In the genomic region with DNA sequence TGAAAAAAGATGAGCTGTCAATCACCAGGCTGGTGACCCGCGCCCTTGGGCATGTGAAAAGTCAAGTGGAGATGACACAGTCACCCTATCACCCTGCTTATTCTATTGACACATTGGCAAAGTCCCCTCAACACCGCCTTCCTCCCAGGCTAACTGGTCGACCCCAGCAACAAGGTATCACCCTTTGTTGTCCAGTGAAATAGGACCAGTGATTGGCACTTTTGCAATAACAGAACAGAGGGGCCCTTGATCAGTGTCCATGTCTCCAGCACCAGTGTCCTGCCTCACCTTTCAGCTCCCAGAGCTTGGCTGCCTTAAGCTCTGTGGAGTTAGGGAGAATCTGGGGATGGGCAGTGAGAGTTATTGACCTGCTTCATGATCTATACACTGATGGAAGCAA, we compare ENCODE assay signal across 23 mouse cellular contexts. TPM values are rescaled to one million over a fixed set of nuclear protein-coding genes. Genes with fewer than 3 reads are reported as not detected.
A peak's percentile ranks its signal among the peaks of the same experiment; 100 is the strongest.
DNase-seq lines count a peak whose midpoint lies in the region; ATAC-seq and TF ChIP-seq lines count a peak whose summit lies in the region.
"Had no signal": no experiment of that assay in that cellular context is flagged by ENCODE, and none has a peak within 500 bp of the region (broad histone marks: within the 10 kb centered on the region; RNA-seq: fewer than 3 reads in every experiment).

No protein-coding gene starts in this region.

- H3K36me3 ChIP-seq in liver, adult 2 months (ENCODE audit: control insufficient read depth, insufficient read depth, low read length), result no peaks in the 10 kb centered on the region
- H3K36me3 ChIP-seq in liver, postnatal 0 days (replicated peaks; ENCODE audit: insufficient read depth, low read length), result no peaks in the 10 kb centered on the region
- no peaks in the 10 kb centered on the region for H3K36me3 ChIP-seq in forebrain, postnatal 0 days (ENCODE audit: insufficient read depth)
- H3K36me3 ChIP-seq: embryonic facial prominence, embryonic 10.5 days; embryonic facial prominence, embryonic 12.5 days; forebrain, embryonic 15.5 days had no signal

- no peak for TF ChIP-seq CTCF in liver, adult 2 months (IDR thresholded peaks at IDR 0.05; ENCODE audit: low read depth, low read length)
- no peak for TF ChIP-seq CTCF in liver, postnatal 0 days (IDR thresholded peaks at IDR 0.05; ENCODE audit: low read depth)
- no peak for TF ChIP-seq CTCF in forebrain, postnatal 0 days (IDR thresholded peaks at IDR 0.05; ENCODE audit: low read depth)

- no peak overlapping the region for H3K9ac ChIP-seq in liver, adult 2 months (ENCODE audit: low read depth, low read length)
- H3K9ac ChIP-seq in liver, postnatal 0 days (replicated peaks), result no peak overlapping the region
- H3K9ac ChIP-seq in forebrain, postnatal 0 days, result no peak overlapping the region
- H3K9ac ChIP-seq: embryonic facial prominence, embryonic 12.5 days; forebrain, embryonic 13.5 days; forebrain, embryonic 15.5 days had no signal

- peaks cover 19% of the 10 kb centered on the region for H3K4me1 ChIP-seq in liver, adult 2 months (ENCODE audit: control insufficient read depth, insufficient read depth, low read length)
- peaks cover 24% of the 10 kb centered on the region for H3K4me1 ChIP-seq in liver, postnatal 0 days (ENCODE audit: insufficient read depth)
- H3K4me1 ChIP-seq in forebrain, postnatal 0 days (ENCODE audit: insufficient read depth), result no peaks in the 10 kb centered on the region
- H3K4me1 ChIP-seq: embryonic facial prominence, embryonic 10.5 days; embryonic facial prominence, embryonic 12.5 days; forebrain, embryonic 13.5 days; forebrain, embryonic 15.5 days had no signal

- no peaks in the 10 kb centered on the region for H3K79me2 ChIP-seq in liver, adult 2 months (ENCODE audit: control insufficient read depth, insufficient read depth, low read length)

- no peak for TF ChIP-seq EP300 in liver, postnatal 0 days (IDR thresholded peaks at IDR 0.05; ENCODE audit: low read depth)

- no peak for TF ChIP-seq POLR2A in liver, adult 2 months (IDR thresholded peaks at IDR 0.05; ENCODE audit: extremely low read depth, insufficient read depth, low read length)

- H3K27ac ChIP-seq in liver, adult 2 months (replicated peaks; ENCODE audit: insufficient read depth, low read depth, low read length), result peak overlapping the region; percentile 66
- H3K27ac ChIP-seq in liver, postnatal 0 days (ENCODE audit: low read depth), result no peak overlapping the region
- H3K27ac ChIP-seq in forebrain, postnatal 0 days (ENCODE audit: low read depth, low read length), result no peak overlapping the region
- H3K27ac ChIP-seq: embryonic facial prominence, embryonic 10.5 days; embryonic facial prominence, embryonic 12.5 days; forebrain, embryonic 13.5 days; forebrain, embryonic 15.5 days had no signal

- ATAC-seq in liver, postnatal 0 days, result no peak
- no peak for ATAC-seq in forebrain, postnatal 0 days
- ATAC-seq: activated CD4-positive, CD25-positive, alpha-beta regulatory T cell, adult 4 months; CD4-positive, CD25-positive, alpha-beta regulatory T cell, adult 4 months; forebrain, embryonic 13.5 days; forebrain, embryonic 15.5 days had no signal

- H3K9me3 ChIP-seq in liver, postnatal 0 days (ENCODE audit: low read length), result no peaks in the 10 kb centered on the region
- H3K9me3 ChIP-seq in forebrain, postnatal 0 days (ENCODE audit: low read length), result no peaks in the 10 kb centered on the region
- H3K9me3 ChIP-seq: embryonic facial prominence, embryonic 10.5 days; embryonic facial prominence, embryonic 12.5 days; forebrain, embryonic 13.5 days; forebrain, embryonic 15.5 days had no signal

- DNase-seq in adrenal gland, postnatal 14 days, result peak; percentile 17
- DNase-seq in adrenal gland, adult (ENCODE audit: inconsistent age in 2 of 2, low spot score in 1 of 2), result no peak
- DNase-seq in heart, adult 11 months, result peak; percentile 91
- no peak for DNase-seq in heart, postnatal 25 days (ENCODE audit: low spot score)
- DNase-seq in liver, adult 2 months (ENCODE audit: extremely low read depth, low read depth, low spot score), result no peak
- no peak for DNase-seq in liver, postnatal 0 days
- no peak for DNase-seq in forebrain, postnatal 0 days
- DNase-seq: adrenal gland, adult 2 months; adrenal gland, postnatal 10 days; adrenal gland, postnatal 36 days; B cell, adult 2 months; cerebellum, adult 11-12 months; cerebellum, adult 2 months; cerebellum, adult 9-10 months; cerebellum, postnatal 10 days; cerebellum, postnatal 25 days had no signal

- H3K4me2 ChIP-seq in liver, postnatal 0 days (ENCODE audit: low read depth, low read length), result no peak overlapping the region
- no peak overlapping the region for H3K4me2 ChIP-seq in forebrain, postnatal 0 days (ENCODE audit: low read depth)
- H3K4me2 ChIP-seq: embryonic facial prominence, embryonic 12.5 days; forebrain, embryonic 13.5 days; forebrain, embryonic 15.5 days had no signal

- 37% methylated on average over 4 of the region's 4 CpGs for WGBS in liver, adult 2 months
- 56% methylated on average over 4 of the region's 4 CpGs for WGBS in liver, postnatal 0 days (ENCODE audit: insufficient replicate concordance)
- WGBS in forebrain, postnatal 0 days, result 89% methylated on average over 4 of the region's 4 CpGs

- no peak overlapping the region for H3K4me3 ChIP-seq in liver, adult 2 months (ENCODE audit: insufficient read depth, low read depth, low read length)
- no peak overlapping the region for H3K4me3 ChIP-seq in liver, postnatal 0 days (ENCODE audit: low read depth, low read length)
- H3K4me3 ChIP-seq in forebrain, postnatal 0 days (ENCODE audit: low read depth, low read length), result no peak overlapping the region
- H3K4me3 ChIP-seq: embryonic facial prominence, embryonic 10.5 days; embryonic facial prominence, embryonic 12.5 days; forebrain, embryonic 13.5 days; forebrain, embryonic 15.5 days had no signal

- no peaks in the 10 kb centered on the region for H3K27me3 ChIP-seq in liver, adult 2 months (ENCODE audit: control insufficient read depth, insufficient read depth, low read length)
- no peaks in the 10 kb centered on the region for H3K27me3 ChIP-seq in liver, postnatal 0 days (ENCODE audit: insufficient read depth, low read length)
- no peaks in the 10 kb centered on the region for H3K27me3 ChIP-seq in forebrain, postnatal 0 days (ENCODE audit: insufficient read depth, low read length)
- H3K27me3 ChIP-seq: CH12.LX; embryonic facial prominence, embryonic 12.5 days; forebrain, embryonic 13.5 days; forebrain, embryonic 15.5 days had no signal

- intact Hi-C loops in heart, postnatal 25 days (cut with DNase I), result loop anchor here (5.0 kb wide), 1 partner anchor 40 kb away; no protein-coding TSS in a partner anchor

RNA-seq across cellular contexts. Expression of gene Irf2bp2, which starts 41.9 kb away (rescaled TPM):
- total RNA-seq in adrenal gland, postnatal 14 days (2021), result 97.2 and 105 TPM in 2 replicates
- total RNA-seq in heart, postnatal 25 days (2021), result 10 to 100 TPM; 63.9 to 71.4 TPM
- 26.3 and 39.2 TPM in 2 replicates for total RNA-seq in liver, adult 2 months (2014; rRNA removed)
- polyA plus RNA-seq in liver, adult 2 months (2012; rRNA removed), result 20.3 and 33.8 TPM in 2 replicates
- polyA plus RNA-seq in liver, postnatal 0 days (2015; fragmentation: Nextera tagmentation; extraction: Ambion mirVana), result 5.0 and 6.2 TPM in 2 replicates
- 62.3 and 88.6 TPM in 2 replicates for total RNA-seq in forebrain, postnatal 0 days (2014; rRNA removed)
- 6.8 and 8.4 TPM in 2 replicates for polyA plus RNA-seq in forebrain, postnatal 0 days (2015; fragmentation: Nextera tagmentation; extraction: Ambion mirVana)

Comparison
In these comparisons a context has a peak if more than half of its experiments do, and no peak if none do; other contexts are left out.
1. DNase-seq: peak in adrenal gland, postnatal 14 days (single experiment) and heart, adult 11 months (single experiment); none in adrenal gland, adult (0 of 2), heart, postnatal 25 days (single experiment), liver, adult 2 months (single experiment), liver, postnatal 0 days (single experiment) and forebrain, postnatal 0 days (single experiment).